Comparison of ENCODE assay signal across 8 mouse cellular contexts in genomic region chr17:26252539-26253251, GRCm38 (mm10). TPM values are rescaled to one million over a fixed set of nuclear protein-coding genes. Genes with fewer than 3 reads are reported as not detected.
DNase-seq lines count a peak whose midpoint lies in the region; ATAC-seq and TF ChIP-seq lines count a peak whose summit lies in the region.

TSS of gene Luc7l (plus strand) at chr17:26252896.

- peak; percentile 81 for TF ChIP-seq EP300 in heart, adult 2 months (IDR thresholded peaks at IDR 0.05; ENCODE audit: insufficient read depth, low read depth, low read length)

- peak within 1 kb of the TSS; percentile 97 for H3K4me3 ChIP-seq in embryonic facial prominence, embryonic 13.5 days
- peak within 1 kb of the TSS; percentile 90 for H3K4me3 ChIP-seq in heart, adult 2 months
- peak within 1 kb of the TSS; percentile 94 for H3K4me3 ChIP-seq in limb, embryonic 13.5 days
- H3K4me3 ChIP-seq in midbrain, embryonic 16.5 days (ENCODE audit: low read depth, low read length) = peak within 1 kb of the TSS; percentile 97

- peak within 1 kb of the TSS; percentile 99 for H3K27ac ChIP-seq in embryonic facial prominence, embryonic 13.5 days
- H3K27ac ChIP-seq in heart, adult 2 months = peak within 1 kb of the TSS; percentile 94
- H3K27ac ChIP-seq in limb, embryonic 13.5 days = peak within 1 kb of the TSS; percentile 98
- peak within 1 kb of the TSS; percentile 98 for H3K27ac ChIP-seq in midbrain, embryonic 16.5 days (ENCODE audit: low read length)

- H3K36me3 ChIP-seq in embryonic facial prominence, embryonic 13.5 days = peaks cover 21% of the 10 kb centered on the region
- H3K36me3 ChIP-seq in heart, adult 2 months (ENCODE audit: control insufficient read depth, insufficient read depth, low read length) = peaks cover 22% of the 10 kb centered on the region
- peaks cover 16% of the 10 kb centered on the region for H3K36me3 ChIP-seq in limb, embryonic 13.5 days
- H3K36me3 ChIP-seq in midbrain, embryonic 16.5 days (ENCODE audit: control insufficient read depth, insufficient read depth, low read length) = no peaks in the 10 kb centered on the region

- H3K9ac ChIP-seq in embryonic facial prominence, embryonic 13.5 days = peak within 1 kb of the TSS; percentile 99
- peak within 1 kb of the TSS; percentile 92 for H3K9ac ChIP-seq in heart, adult 2 months (ENCODE audit: low read depth, low read length)
- peak within 1 kb of the TSS; percentile 98 for H3K9ac ChIP-seq in limb, embryonic 13.5 days
- H3K9ac ChIP-seq in midbrain, embryonic 16.5 days (ENCODE audit: low read depth, low read length) = peak within 1 kb of the TSS; percentile 94

- H3K79me2 ChIP-seq in heart, adult 2 months (replicated peaks; ENCODE audit: control insufficient read depth, insufficient read depth, low read length) = no peaks in the 10 kb centered on the region; the same call in 1 of the 2 replicates

- TF ChIP-seq CTCF in heart, adult 2 months (IDR thresholded peaks at IDR 0.05) = no peak

- TF ChIP-seq POLR2A in heart, adult 2 months (IDR thresholded peaks at IDR 0.05; ENCODE audit: insufficient read depth, low read depth, low read length) = peak; percentile 96

- H3K4me2 ChIP-seq in embryonic facial prominence, embryonic 13.5 days = peak within 1 kb of the TSS; percentile 75
- peak within 1 kb of the TSS; percentile 64 for H3K4me2 ChIP-seq in limb, embryonic 13.5 days (replicated peaks)
- peak within 1 kb of the TSS; percentile 91 for H3K4me2 ChIP-seq in midbrain, embryonic 16.5 days (ENCODE audit: low read length)

- peak; percentile 91 for DNase-seq in 3134 (ENCODE audit: extremely low read depth, insufficient read length, low spot score)
- DNase-seq in adrenal gland, postnatal 36 days = peak; percentile 95 to 96
- DNase-seq in heart, adult 2 months = peak; percentile 96 to 97
- DNase-seq in kidney, adult 8-10 months = peak; percentile 95 to 97
- DNase-seq in spleen, postnatal 10 days (ENCODE audit: low spot score in 2 of 2) = peak; percentile 96

- peaks cover 12% of the 10 kb centered on the region for H3K4me1 ChIP-seq in embryonic facial prominence, embryonic 13.5 days
- peaks cover 1% of the 10 kb centered on the region; the same call in 1 of the 2 replicates for H3K4me1 ChIP-seq in heart, adult 2 months (ENCODE audit: control insufficient read depth, insufficient read depth, low read length)
- H3K4me1 ChIP-seq in limb, embryonic 13.5 days = peaks cover 13% of the 10 kb centered on the region
- H3K4me1 ChIP-seq in midbrain, embryonic 16.5 days (ENCODE audit: control insufficient read depth, insufficient read depth, low read length) = peaks cover 16% of the 10 kb centered on the region

- under 1% methylated on average over 43 of the region's 43 CpGs for WGBS in embryonic facial prominence, embryonic 13.5 days
- WGBS in heart, adult 2 months = 1% methylated on average over 43 of the region's 43 CpGs
- WGBS in limb, embryonic 13.5 days = under 1% methylated on average over 43 of the region's 43 CpGs
- WGBS in midbrain, embryonic 16.5 days = under 1% methylated on average over 43 of the region's 43 CpGs

- no peaks in the 10 kb centered on the region for H3K27me3 ChIP-seq in embryonic facial prominence, embryonic 13.5 days
- no peaks in the 10 kb centered on the region for H3K27me3 ChIP-seq in heart, adult 2 months (ENCODE audit: control insufficient read depth, insufficient read depth, low read length)
- 0 out of 2 replicates have a peak, but pooled peaks cover 3% of the 10 kb centered on the region for H3K27me3 ChIP-seq in limb, embryonic 13.5 days
- H3K27me3 ChIP-seq in midbrain, embryonic 16.5 days (ENCODE audit: control insufficient read depth, insufficient read depth, low read depth, low read length) = no peaks in the 10 kb centered on the region; the same call in 1 of the 2 replicates

- intact Hi-C loops in heart, adult 2 months (cut with DNase I) = loop anchor here (5.0 kb wide), 2 partner anchors 460 to 955 kb away; no protein-coding TSS in a partner anchor

- H3K9me3 ChIP-seq in embryonic facial prominence, embryonic 13.5 days = no peaks in the 10 kb centered on the region
- H3K9me3 ChIP-seq in limb, embryonic 13.5 days = no peaks in the 10 kb centered on the region
- H3K9me3 ChIP-seq in midbrain, embryonic 16.5 days (replicated peaks; ENCODE audit: control insufficient read depth, low read length, poor library complexity, severe bottlenecking) = no peaks in the 10 kb centered on the region

- ATAC-seq in embryonic facial prominence, embryonic 13.5 days (ENCODE audit: insufficient number of reproducible peaks, insufficient read depth, low FRiP score, low TSS enrichment, low read depth) = peak; percentile 89
- peak; percentile 94 for ATAC-seq in limb, embryonic 13.5 days (ENCODE audit: low FRiP score, low read depth)
- peak; percentile 97 for ATAC-seq in midbrain, embryonic 16.5 days

RNA-seq across cellular contexts. Expression of gene Luc7l, which starts in this region (rescaled TPM):
- 10 to 100 TPM; 50.0 to 74.6 TPM for total RNA-seq in adrenal gland, postnatal 36 days (2021)
- 134 TPM in 2 replicates for polyA plus RNA-seq in embryonic facial prominence, embryonic 13.5 days (2015; fragmentation: Nextera tagmentation; extraction: Ambion mirVana)
- total RNA-seq in heart, adult 2 months (2021) = 10 to 100 TPM; 13.2 to 16.3 TPM
- polyA plus RNA-seq in heart, adult 2 months (2012; rRNA removed) = 13.6 and 22.9 TPM in 2 replicates
- polyA plus RNA-seq in limb, embryonic 13.5 days (2015; fragmentation: Nextera tagmentation; extraction: Ambion mirVana) = 127 and 129 TPM in 2 replicates
- 114 and 124 TPM in 2 replicates for polyA plus RNA-seq in midbrain, embryonic 16.5 days (2015; fragmentation: Nextera tagmentation; extraction: Ambion mirVana)

Comparison
In these comparisons a context has a peak if more than half of its experiments do, and no peak if none do; other contexts are left out.
1. Peak in every context shown above with its lines: DNase-seq, ATAC-seq, H3K4me3 ChIP-seq and H3K27ac ChIP-seq.